In genomic region chr17:80709921-80710838, GRCm38 (mm10) we compare ENCODE assay signal across 8 mouse cellular contexts. TPM values are rescaled to one million over a fixed set of nuclear protein-coding genes. Genes with fewer than 3 reads are reported as not detected.
DNase-seq lines count a peak whose midpoint lies in the region; ATAC-seq and TF ChIP-seq lines count a peak whose summit lies in the region.

No protein-coding gene starts in this region.

- no peak for TF ChIP-seq CTCF in intestine, postnatal 0 days (IDR thresholded peaks at IDR 0.05; ENCODE audit: low read depth)

- DNase-seq in adrenal gland, postnatal 10 days: peak; percentile 63
- peak; percentile 80 to 86 for DNase-seq in cerebellum, adult 18-20 months
- DNase-seq in left cerebral cortex, postnatal 36 days (ENCODE audit: low spot score in 2 of 2): peak; percentile 75 to 86
- DNase-seq in spleen, postnatal 10 days (ENCODE audit: low spot score in 2 of 2): no peak

- H3K9ac ChIP-seq in forebrain, embryonic 16.5 days (replicated peaks; ENCODE audit: low read depth, low read length): peak overlapping the region; percentile 50
- no peak overlapping the region for H3K9ac ChIP-seq in intestine, postnatal 0 days (ENCODE audit: low read depth, low read length)
- H3K9ac ChIP-seq in neural tube, embryonic 14.5 days (replicated peaks; ENCODE audit: low read depth, low read length): peak overlapping the region; percentile 29

- peak; percentile 86 for ATAC-seq in forebrain, embryonic 16.5 days
- peak; percentile 36; the same call in 1 of the 2 replicates for ATAC-seq in intestine, postnatal 0 days
- peak; percentile 81; the same call in 1 of the 2 replicates for ATAC-seq in neural tube, embryonic 14.5 days (ENCODE audit: low read depth)
- no peak for ATAC-seq in activated CD4-positive, CD25-positive, alpha-beta regulatory T cell, adult 4 months

- 9% methylated on average over 24 of the region's 24 CpGs for WGBS in forebrain, embryonic 16.5 days
- WGBS in intestine, postnatal 0 days: 34% methylated on average over 24 of the region's 24 CpGs
- WGBS in neural tube, embryonic 14.5 days: 21% methylated on average over 24 of the region's 24 CpGs

- H3K36me3 ChIP-seq in forebrain, embryonic 16.5 days (ENCODE audit: control insufficient read depth, insufficient read depth): no peaks in the 10 kb centered on the region
- H3K36me3 ChIP-seq in intestine, postnatal 0 days (ENCODE audit: control insufficient read depth, insufficient read depth): no peaks in the 10 kb centered on the region
- H3K36me3 ChIP-seq in neural tube, embryonic 14.5 days (ENCODE audit: control insufficient read depth, insufficient read depth, low read length): no peaks in the 10 kb centered on the region

- peak overlapping the region; percentile 24 for H3K4me3 ChIP-seq in forebrain, embryonic 16.5 days (replicated peaks; ENCODE audit: low read length)
- H3K4me3 ChIP-seq in intestine, postnatal 0 days (ENCODE audit: low read depth, low read length): no peak overlapping the region
- no peak overlapping the region; the same call in 1 of the 2 replicates for H3K4me3 ChIP-seq in neural tube, embryonic 14.5 days (ENCODE audit: low read depth, low read length)

- peaks cover 33% of the 10 kb centered on the region for H3K4me1 ChIP-seq in forebrain, embryonic 16.5 days (replicated peaks; ENCODE audit: control insufficient read depth, insufficient read depth, low read length)
- peaks cover 12% of the 10 kb centered on the region; the same call in 1 of the 2 replicates for H3K4me1 ChIP-seq in intestine, postnatal 0 days (replicated peaks; ENCODE audit: control insufficient read depth, insufficient read depth, low read length)
- H3K4me1 ChIP-seq in neural tube, embryonic 14.5 days (ENCODE audit: control insufficient read depth, insufficient read depth, low read length): peaks cover 24% of the 10 kb centered on the region

- intact Hi-C loops in left cerebral cortex, postnatal 36 days (cut with DNase I): loop anchor here (2.0 kb wide), 1 partner anchor 91 kb away; no protein-coding TSS in a partner anchor

- H3K9me3 ChIP-seq in forebrain, embryonic 16.5 days (ENCODE audit: control insufficient read depth, low read length): no peaks in the 10 kb centered on the region
- no peaks in the 10 kb centered on the region for H3K9me3 ChIP-seq in intestine, postnatal 0 days (ENCODE audit: control insufficient read depth)
- no peaks in the 10 kb centered on the region for H3K9me3 ChIP-seq in neural tube, embryonic 14.5 days (ENCODE audit: control insufficient read depth, low read length)

- H3K27ac ChIP-seq in forebrain, embryonic 16.5 days (ENCODE audit: low read length): peak overlapping the region; percentile 84
- H3K27ac ChIP-seq in intestine, postnatal 0 days (ENCODE audit: low read depth, low read length): peak overlapping the region; percentile 9; the same call in 1 of the 2 replicates
- peak overlapping the region; percentile 36 for H3K27ac ChIP-seq in neural tube, embryonic 14.5 days (ENCODE audit: low read depth, low read length)

- peak overlapping the region; percentile 51 for H3K4me2 ChIP-seq in forebrain, embryonic 16.5 days (ENCODE audit: low read length)
- H3K4me2 ChIP-seq in intestine, postnatal 0 days (replicated peaks; ENCODE audit: low read depth): peak overlapping the region; percentile 31
- peak overlapping the region; percentile 40 for H3K4me2 ChIP-seq in neural tube, embryonic 14.5 days (ENCODE audit: low read depth, low read length)

- no peaks in the 10 kb centered on the region for H3K27me3 ChIP-seq in forebrain, embryonic 16.5 days (replicated peaks; ENCODE audit: control insufficient read depth, insufficient read depth, low read length)
- H3K27me3 ChIP-seq in intestine, postnatal 0 days (replicated peaks; ENCODE audit: control insufficient read depth, insufficient read depth, low read length): no peaks in the 10 kb centered on the region
- no peaks in the 10 kb centered on the region for H3K27me3 ChIP-seq in neural tube, embryonic 14.5 days (ENCODE audit: control insufficient read depth, insufficient read depth, low read length)

RNA-seq across cellular contexts. Expression of gene Map4k3, which starts 18.1 kb away (rescaled TPM):
- 10 to 100 TPM; 38.1 to 48.9 TPM for total RNA-seq in adrenal gland, postnatal 10 days (2021)
- polyA plus RNA-seq in forebrain, embryonic 16.5 days (2015; fragmentation: Nextera tagmentation; extraction: Ambion mirVana): 28.8 and 33.2 TPM in 2 replicates
- polyA plus RNA-seq in intestine, postnatal 0 days (2015; fragmentation: Nextera tagmentation; extraction: Ambion mirVana): 13.5 and 13.8 TPM in 2 replicates
- 10 to 100 TPM; 63.1 to 69.2 TPM for total RNA-seq in left cerebral cortex, postnatal 36 days (2021)
- 34.0 and 40.6 TPM in 2 replicates for polyA plus RNA-seq in neural tube, embryonic 14.5 days (2014; fragmentation: Nextera tagmentation; extraction: Ambion mirVana)
- polyA plus RNA-seq in activated CD4-positive, CD25-positive, alpha-beta regulatory T cell, adult 4 months (2017; shearing (Covaris generic)): 1 to 10 TPM; 2.3 to 4.2 TPM

Comparison
In these comparisons a context has a peak if more than half of its experiments do, and no peak if none do; other contexts are left out.
1. DNase-seq: peak in adrenal gland, postnatal 10 days (single experiment), cerebellum, adult 18-20 months (2 of 2) and left cerebral cortex, postnatal 36 days (2 of 2); none in spleen, postnatal 10 days (0 of 2).
2. H3K27ac ChIP-seq: peak in every context shown above with its lines; median percentile 84 in forebrain, embryonic 16.5 days; 36 in neural tube, embryonic 14.5 days; 9 in intestine, postnatal 0 days.
3. Peak in every context shown above with its lines, with median percentiles within 50 percentile points of each other: H3K4me2 ChIP-seq.